Mouse (Mus musculus): ENCODE results near the gene Ttll3. TPM values are rescaled to one million over a fixed set of nuclear protein-coding genes. Genes with fewer than 3 reads are reported as not detected.

Ttll3 gene
- total and polyA plus RNA-seq, 3 experiments: 0.87 to 5.3 (median 4.4) TPM

GRCm38 (mm10) chr6:113426696-113427095 lies 37.6 kb downstream of the Ttll3 start:
- Histone ChIP-seq H3K27ac (ENCODE audit: insufficient read depth, low read depth) (no peak overlapping the region), H3K9me3 (replicated peaks; ENCODE audit: low read length) (peaks cover 5% of the 10 kb centered on the region), H3K9ac (ENCODE audit: insufficient read depth, low read depth) (no peak overlapping the region), H3K4me2 (ENCODE audit: insufficient read depth, low read depth, poor library complexity, severe bottlenecking) (no peak overlapping the region), H3K79me2 (replicated peaks; ENCODE audit: control insufficient read depth, extremely low read depth, insufficient read depth, poor library complexity, severe bottlenecking) (no peaks in the 10 kb centered on the region), H3K27me3 (replicated peaks) (peaks cover 3% of the 10 kb centered on the region), H3K4me1 (ENCODE audit: control insufficient read depth in 1 of 2, insufficient read depth in 2 of 2) (peaks cover 6 to 18% of the 10 kb centered on the region in 2 experiments; a peak in 3 of 4 replicates), H3K4me3 (replicated peaks in 1 of 3; ENCODE audit: low read depth in 2 of 3, low read length in 2 of 3, poor library complexity in 1 of 3) (no peak overlapping the region), H3K36me3 (replicated peaks in 1 of 2; ENCODE audit: control insufficient read depth in 1 of 2, insufficient read depth in 1 of 2, low read length in 1 of 2) (no peaks in the 10 kb centered on the region)
- no peak for DNase-seq (ENCODE audit: extremely low read depth)
- TF ChIP-seq MYC (IDR thresholded peaks at IDR 0.05; ENCODE audit: low read depth, low read length) (no peak), POLR2A (IDR thresholded peaks at IDR 0.05; ENCODE audit: low read depth, low read length) (no peak), MAX (IDR thresholded peaks at IDR 0.05; ENCODE audit: low read length) (no peak), RAD21 (IDR thresholded peaks at IDR 0.05; ENCODE audit: low read depth, low read length) (no peak), RCOR1 (conservative IDR thresholded peaks at IDR 0.05; ENCODE audit: low read depth, low read length) (no peak), CHD1 (IDR thresholded peaks at IDR 0.05; ENCODE audit: low read depth, low read length) (no peak), GABPA (IDR thresholded peaks at IDR 0.05; ENCODE audit: insufficient replicate concordance, low read depth, low read length) (no peak), ZNF384 (IDR thresholded peaks at IDR 0.05; ENCODE audit: low read depth, low read length) (no peak), JUND (conservative IDR thresholded peaks at IDR 0.05; ENCODE audit: low read depth, low read length) (no peak), MEF2A (IDR thresholded peaks at IDR 0.05; ENCODE audit: borderline replicate concordance, low read depth, low read length) (no peak), TBP (conservative IDR thresholded peaks at IDR 0.05; ENCODE audit: low read depth, low read length) (no peak), ETS1 (conservative IDR thresholded peaks at IDR 0.05; ENCODE audit: low read depth, low read length) (no peak), ZMIZ1 (IDR thresholded peaks at IDR 0.05; ENCODE audit: low read depth, low read length) (no peak), BHLHE40 (IDR thresholded peaks at IDR 0.05; ENCODE audit: low read depth, low read length) (no peak), TCF12 (IDR thresholded peaks at IDR 0.05; ENCODE audit: low read depth, low read length) (no peak), PAX5 (IDR thresholded peaks at IDR 0.05; ENCODE audit: low read length) (no peak)
- in situ Hi-C loops (cut with MboI; ENCODE audit: low pct_ligation_motif_present, low pct_unique_long_range_greater_than_20kb, low sequenced_read_pairs) (no loop called here), dilution Hi-C loops (cut with MboI; ENCODE audit: extremely low pct_ligation_motif_present, extremely low pct_unique_long_range_greater_than_20kb, low sequenced_read_pairs) (no loop called here)

GRCm38 (mm10) chr6:113427397-113427796 lies 38.3 kb downstream of the Ttll3 start:
- H3K36me3 ChIP-seq (replicated peaks in 1 of 2; ENCODE audit: control insufficient read depth in 1 of 2, insufficient read depth in 1 of 2, low read length in 1 of 2): no peaks in the 10 kb centered on the region
- no peaks in the 10 kb centered on the region for H3K79me2 ChIP-seq (replicated peaks; ENCODE audit: control insufficient read depth, extremely low read depth, insufficient read depth, poor library complexity, severe bottlenecking)
- peak; percentile 72 for DNase-seq (ENCODE audit: extremely low read depth)
- H3K9ac ChIP-seq (ENCODE audit: insufficient read depth, low read depth): no peak overlapping the region
- in situ Hi-C loops (cut with MboI; ENCODE audit: low pct_ligation_motif_present, low pct_unique_long_range_greater_than_20kb, low sequenced_read_pairs) (no loop called here), dilution Hi-C loops (cut with MboI; ENCODE audit: extremely low pct_ligation_motif_present, extremely low pct_unique_long_range_greater_than_20kb, low sequenced_read_pairs) (no loop called here)
- TF ChIP-seq NRF1 (IDR thresholded peaks at IDR 0.05; ENCODE audit: low read depth, low read length) (no peak), SMC3 (IDR thresholded peaks at IDR 0.05; ENCODE audit: low read depth, low read length) (peak; percentile 44), E2F4 (IDR thresholded peaks at IDR 0.05; ENCODE audit: insufficient replicate concordance, low read depth, low read length) (no peak), ZMIZ1 (IDR thresholded peaks at IDR 0.05; ENCODE audit: low read depth, low read length) (no peak), JUN (IDR thresholded peaks at IDR 0.05; ENCODE audit: insufficient read depth, low read depth, low read length) (no peak), MAX (IDR thresholded peaks at IDR 0.05; ENCODE audit: low read length) (peak; percentile 95), CTCF (conservative IDR thresholded peaks at IDR 0.05 in 1 of 2, IDR thresholded peaks at IDR 0.05 in 1 of 2; ENCODE audit: low read depth in 2 of 2, low read length in 2 of 2) (peak; percentile 65 to 66; a peak in 3 of 4 replicates), USF1 (IDR thresholded peaks at IDR 0.05; ENCODE audit: low read depth, low read length) (peak; percentile 34), MYC (IDR thresholded peaks at IDR 0.05; ENCODE audit: low read depth, low read length) (peak; percentile 98), MAZ (IDR thresholded peaks at IDR 0.05; ENCODE audit: low read depth, low read length) (no peak), RAD21 (IDR thresholded peaks at IDR 0.05; ENCODE audit: low read depth, low read length) (peak; percentile 62), ETS1 (conservative IDR thresholded peaks at IDR 0.05; ENCODE audit: low read depth, low read length) (no peak)
- peaks cover 11 to 25% of the 10 kb centered on the region in 2 experiments for H3K4me1 ChIP-seq (ENCODE audit: control insufficient read depth in 1 of 2, insufficient read depth in 2 of 2)
- no peak overlapping the region for H3K4me3 ChIP-seq (replicated peaks in 1 of 3; ENCODE audit: low read depth in 2 of 3, low read length in 2 of 3, poor library complexity in 1 of 3)
- peaks cover 5% of the 10 kb centered on the region for H3K9me3 ChIP-seq (replicated peaks; ENCODE audit: low read length)
- no peak overlapping the region for H3K4me2 ChIP-seq (ENCODE audit: insufficient read depth, low read depth, poor library complexity, severe bottlenecking)
- H3K27ac ChIP-seq (ENCODE audit: insufficient read depth, low read depth): no peak overlapping the region
- peaks cover 3% of the 10 kb centered on the region for H3K27me3 ChIP-seq (replicated peaks)

Measured in CH12.LX (cell line).